Mouse (Mus musculus): Measurements from ENCODE around the gene Gm20489.

DNA sequence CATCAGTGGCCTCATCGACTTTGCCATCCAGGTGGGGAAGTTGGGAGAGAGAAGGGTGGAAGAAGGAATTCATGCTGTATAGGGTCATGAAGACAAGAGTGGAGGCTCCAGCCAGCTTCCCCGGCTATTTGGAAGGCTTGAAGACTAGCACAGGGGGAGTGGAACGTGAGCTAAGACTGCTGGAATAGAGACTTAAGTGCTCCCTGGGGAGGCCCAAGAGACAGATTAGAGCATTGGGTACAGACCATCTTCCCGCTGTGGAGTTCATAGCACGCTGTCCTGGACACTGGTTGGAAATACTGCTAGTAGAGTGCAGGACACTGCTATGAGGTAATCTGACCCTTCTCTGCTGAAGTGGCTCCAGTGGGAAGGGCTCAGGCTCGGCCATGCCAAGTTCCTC lies 14.0 kb upstream of the Gm20489 start:
- no peak for TF ChIP-seq CTCF (IDR thresholded peaks at IDR 0.05; ENCODE audit: low read depth, low read length)
- no peak for TF ChIP-seq POLR2A (IDR thresholded peaks at IDR 0.05; ENCODE audit: extremely low read depth, insufficient read depth, low read length)

Data from liver, adult 2 months (tissue).